Mouse (Mus musculus) bone marrow, adult 2 months (tissue): Measurements from ENCODE around the gene 4921517D22Rik. TPM values are rescaled to one million over a fixed set of nuclear protein-coding genes. Genes with fewer than 3 reads are reported as not detected.

ENCODE experiments used
- H3K27ac ChIP-seq: fragments of 200-500 bp; 2 replicates; pipeline ENCODE4 v1.5.1; 2012; ENCODE audit warnings: low read depth, mild to moderate bottlenecking, control low read depth, inconsistent platforms, low read length; ENCODE audit not compliant: control insufficient read depth, poor library complexity, insufficient read depth
- H3K4me1 ChIP-seq: fragments of 200-500 bp; 2 replicates; pipeline ENCODE4 v1.6.1; 2011; ENCODE audit warnings: low read length; ENCODE audit not compliant: control insufficient read depth, insufficient read depth
- H3K4me3 ChIP-seq: fragments of 200-500 bp; replicated peaks from 2 replicates; pipeline ENCODE3; 2011; ENCODE audit warnings: mild to moderate bottlenecking, low read depth, low read length, control low read depth; ENCODE audit not compliant: control insufficient read depth
- CTCF ChIP-seq: fragments of 200-500 bp; IDR thresholded peaks from 2 replicates; pipeline ENCODE4 v1.5.1; 2011; ENCODE audit warnings: low read length, control low read depth; ENCODE audit not compliant: control insufficient read depth, insufficient read depth
- POLR2A ChIP-seq: fragments of 200-500 bp; IDR thresholded peaks from 2 replicates; pipeline ENCODE4 v1.6.1; 2011; ENCODE audit warnings: low read depth, mild to moderate bottlenecking, control low read depth, low read length, borderline replicate concordance; ENCODE audit not compliant: control insufficient read depth
- WGBS: fragments of 180-500 bp; shearing (Covaris S2); methylation state at CpG from one replicate; pipeline ENCODE4 v1.1.7; 2018; 5-methylcytosine and 5-hydroxymethylcytosine counted together
- polyA plus RNA-seq: library from polyadenylated mRNA; stranded (reverse); fragments of >200 nt; gene quantifications from 2 replicates; pipeline ENCODE4 v1.2.4, GENCODE M21; 2011; ENCODE audit warnings: low replicate concordance; ENCODE audit not compliant: missing spikeins, insufficient read depth, insufficient read length

Gene 4921517D22Rik
- polyA plus RNA-seq, 1 experiment, result not detected

DNA sequence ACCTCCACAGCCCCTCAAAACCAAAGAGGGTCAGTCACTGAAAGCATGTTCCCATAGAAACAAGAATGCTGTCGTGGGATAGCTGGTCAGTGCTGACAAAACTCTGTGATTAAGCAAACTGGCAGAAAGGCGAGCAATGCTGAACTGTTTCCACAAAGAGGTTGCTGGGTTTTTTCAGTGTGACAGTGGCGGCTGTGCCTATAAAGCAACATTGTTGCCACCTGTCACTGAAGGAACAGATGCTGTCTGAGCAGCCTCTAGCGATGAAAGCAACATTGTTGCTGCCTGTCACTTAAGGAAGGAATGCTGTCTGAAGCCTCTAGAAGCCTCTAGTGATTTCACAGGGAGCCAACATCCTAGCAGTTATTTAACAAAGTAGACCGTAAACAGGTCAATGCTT, 41.3 kb downstream of the 4921517D22Rik start:
- no peak overlapping the region for H3K4me3 ChIP-seq
- no peak overlapping the region for H3K27ac ChIP-seq
- peaks cover 4% of the 10 kb centered on the region; the same call in 1 of the 2 replicates for H3K4me1 ChIP-seq
- 74% methylated on average over 5 of the region's 5 CpGs for WGBS
- no peak for TF ChIP-seq POLR2A
- no peak for TF ChIP-seq CTCF

DNA sequence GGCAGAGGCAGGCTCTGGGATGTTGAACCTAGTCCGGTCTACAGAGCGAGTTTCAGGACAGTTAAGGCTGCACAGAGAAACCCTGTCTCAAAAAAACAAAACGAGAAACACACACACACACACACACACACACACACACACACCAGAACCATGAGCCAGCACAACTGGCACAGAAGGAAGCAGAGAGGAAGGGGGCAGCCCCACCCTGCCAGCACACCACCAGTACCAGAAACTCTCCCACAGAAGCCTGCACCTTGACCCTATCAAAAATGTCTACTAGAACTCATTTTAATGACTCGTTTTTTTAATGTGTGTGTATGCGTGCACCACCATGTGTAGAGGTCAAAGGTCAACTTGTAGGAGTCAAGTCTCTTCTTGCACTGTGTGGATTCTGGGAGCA, 44.1 kb downstream of the 4921517D22Rik start:
- Histone ChIP-seq H3K4me3 (no peak overlapping the region), H3K4me1 (peaks cover 3% of the 10 kb centered on the region; the same call in 1 of the 2 replicates), H3K27ac (no peak overlapping the region)
- no peak for TF ChIP-seq POLR2A
- 59% methylated on average over 5 of the region's 5 CpGs for WGBS

DNA sequence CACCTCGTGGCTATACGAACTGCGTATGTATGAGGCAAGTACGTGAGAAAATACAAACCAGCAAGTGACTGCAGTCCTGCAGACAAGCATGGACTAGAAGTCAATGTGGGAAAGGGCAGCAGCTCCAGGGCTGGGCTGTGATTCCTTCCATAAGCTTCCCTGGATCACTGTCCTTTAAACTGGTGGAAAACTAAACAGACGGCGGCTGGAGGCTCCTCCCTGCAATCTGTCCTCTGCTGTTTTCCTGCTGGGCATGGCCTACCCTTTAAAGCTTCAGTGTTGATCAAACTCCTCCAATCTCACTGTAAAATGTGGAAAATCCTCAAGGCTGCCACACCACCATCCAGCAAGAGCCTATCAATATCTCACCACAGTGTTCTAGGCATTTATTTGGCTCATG, 45.3 kb downstream of the 4921517D22Rik start:
- no peak overlapping the region for H3K27ac ChIP-seq
- WGBS, result 75% methylated on average over 6 of the region's 6 CpGs
- no peak overlapping the region for H3K4me3 ChIP-seq
- no peak for TF ChIP-seq CTCF
- no peak for TF ChIP-seq POLR2A
- H3K4me1 ChIP-seq, result peaks cover 3% of the 10 kb centered on the region; the same call in 1 of the 2 replicates

DNA sequence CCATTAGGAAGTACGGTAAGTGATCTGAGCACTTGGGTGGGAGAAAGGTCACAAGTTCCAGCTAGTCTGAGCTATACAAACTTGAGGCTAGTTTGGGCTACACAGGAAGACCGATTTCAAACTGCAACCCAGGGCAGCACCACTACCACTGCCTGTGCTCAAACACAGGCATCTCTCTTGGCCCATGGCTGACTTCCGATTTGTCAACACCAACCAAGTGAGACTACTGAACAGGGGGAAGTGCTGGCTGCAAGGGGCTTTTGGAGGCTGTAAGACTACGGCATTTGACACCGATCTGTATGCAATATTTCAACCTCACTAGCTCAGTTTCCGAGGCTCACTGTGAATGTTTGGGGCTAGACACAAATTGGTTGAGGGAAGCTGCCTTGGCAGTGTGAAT, 46.4 kb downstream of the 4921517D22Rik start:
- 63% methylated on average over 6 of the region's 6 CpGs for WGBS
- Histone ChIP-seq H3K4me1 (peaks cover 3% of the 10 kb centered on the region; the same call in 1 of the 2 replicates), H3K4me3 (no peak overlapping the region), H3K27ac (no peak overlapping the region; the same call in 1 of the 2 replicates)
- TF ChIP-seq POLR2A, result no peak
- no peak for TF ChIP-seq CTCF

DNA sequence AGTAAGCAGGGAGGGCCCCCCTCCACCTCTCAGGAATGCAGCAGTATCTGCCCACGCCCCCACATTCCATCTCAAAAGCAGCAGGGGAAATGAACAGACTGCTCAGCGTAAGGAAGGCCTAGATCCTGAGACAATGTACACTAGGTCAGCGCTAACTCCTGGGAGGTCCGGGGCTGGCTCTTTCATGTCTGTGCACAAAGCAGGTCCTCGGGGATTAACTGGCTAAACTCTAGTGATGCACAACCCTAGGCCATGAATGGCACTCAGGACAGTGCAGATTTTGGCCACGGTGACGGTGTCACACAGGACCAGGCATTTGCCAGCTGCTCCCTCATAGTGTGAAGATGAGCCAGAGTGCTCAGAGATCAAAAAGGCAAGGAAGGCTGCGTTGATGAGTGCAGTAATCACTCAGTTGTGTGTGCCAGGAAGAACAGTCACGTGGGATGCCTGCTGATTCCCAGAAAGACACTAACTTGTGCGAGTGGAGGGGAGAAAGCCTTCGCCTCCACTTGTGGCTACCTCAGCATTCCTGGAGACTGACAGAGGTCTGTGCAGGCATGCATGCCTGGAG, 47.1 kb downstream of the 4921517D22Rik start:
- no peak for TF ChIP-seq POLR2A
- no peak for TF ChIP-seq CTCF
- no peak overlapping the region for H3K4me3 ChIP-seq
- no peak overlapping the region for H3K27ac ChIP-seq
- H3K4me1 ChIP-seq, result peaks cover 3% of the 10 kb centered on the region; the same call in 1 of the 2 replicates
- 90% methylated on average over 11 of the region's 11 CpGs for WGBS

DNA sequence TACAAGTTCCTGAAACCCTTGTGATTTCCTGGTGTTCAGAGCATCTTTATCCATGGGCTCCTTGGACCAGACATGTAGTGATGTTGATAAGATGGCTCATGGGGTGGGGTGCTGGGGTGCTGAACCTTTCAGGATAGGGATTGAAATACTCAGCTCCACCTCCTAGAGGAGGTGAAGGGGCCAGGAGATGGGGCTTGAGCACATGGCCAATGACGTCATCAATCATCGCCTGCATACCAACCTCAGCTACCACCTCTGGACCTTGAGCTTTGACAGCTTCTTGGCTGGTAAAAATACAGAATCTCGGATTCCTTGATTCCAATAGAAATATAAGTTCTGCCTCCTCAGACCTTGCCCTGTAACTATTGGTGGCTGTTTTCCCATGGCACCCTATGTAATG, 48.4 kb downstream of the 4921517D22Rik start:
- TF ChIP-seq POLR2A, result no peak
- no peak for TF ChIP-seq CTCF
- Histone ChIP-seq H3K4me3 (no peak overlapping the region), H3K4me1 (peaks cover 3% of the 10 kb centered on the region; the same call in 1 of the 2 replicates), H3K27ac (no peak overlapping the region)
- 87% methylated on average over 3 of the region's 3 CpGs for WGBS

DNA sequence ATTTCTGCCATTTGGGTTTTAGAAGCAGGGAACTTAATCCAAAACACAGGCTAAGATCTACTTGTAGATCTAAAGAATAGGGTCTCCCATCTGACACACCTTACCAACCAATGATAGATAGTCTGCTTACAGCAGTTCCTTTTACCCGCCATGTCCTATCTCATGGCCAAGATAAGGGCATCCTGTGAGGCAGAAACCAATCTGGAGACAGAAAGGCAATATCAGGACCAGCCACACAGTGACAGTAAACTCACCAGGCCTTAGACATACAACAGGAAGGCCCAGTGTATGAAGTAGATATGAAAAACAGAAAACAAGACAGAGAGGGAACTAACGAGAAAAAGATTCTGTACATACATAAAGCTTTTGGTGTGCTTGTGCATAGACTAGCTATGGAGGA, 51.1 kb downstream of the 4921517D22Rik start:
- peaks cover 3% of the 10 kb centered on the region; the same call in 1 of the 2 replicates for H3K4me1 ChIP-seq
- no peak overlapping the region for H3K27ac ChIP-seq
- WGBS, result 57% methylated on average over 2 of the region's 2 CpGs
- H3K4me3 ChIP-seq, result no peak overlapping the region
- TF ChIP-seq POLR2A, result no peak
- TF ChIP-seq CTCF, result no peak

DNA sequence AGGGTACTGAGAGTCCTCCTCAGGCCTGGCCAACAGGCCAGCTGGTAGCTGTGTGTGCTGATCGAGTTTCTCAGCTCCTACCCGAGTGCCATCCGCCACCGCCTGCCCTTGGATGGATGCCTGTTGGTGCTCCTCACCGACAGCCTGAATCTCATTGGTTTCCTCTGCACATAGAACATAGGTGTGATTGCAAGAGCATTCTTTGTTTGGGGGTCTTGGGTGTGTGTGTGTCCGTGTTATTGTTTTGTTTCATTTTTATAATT, 53.8 kb downstream of the 4921517D22Rik start:
- TF ChIP-seq POLR2A, result no peak
- no peak for TF ChIP-seq CTCF
- 92% methylated on average over 6 of the region's 6 CpGs for WGBS

More for the DNA sequence above, 53.8 kb downstream of the 4921517D22Rik start:
- Histone ChIP-seq H3K4me3 (no peak overlapping the region), H3K4me1 (no peaks in the 10 kb centered on the region; the same call in 1 of the 2 replicates), H3K27ac (no peak overlapping the region)
